Mouse (Mus musculus) lung, adult 10 weeks (tissue): Measurements from ENCODE around the gene 1700001C02Rik. TPM values are rescaled to one million over a fixed set of nuclear protein-coding genes. Genes with fewer than 3 reads are reported as not detected.

Source experiments
- polyA plus RNA-seq: library from polyadenylated mRNA; stranded (reverse); fragments of 350-450 nt; fragmentation: Illumina TruSeq; extraction: RNeasy Lipid Tissue Mini Kit (QIAGEN cat#74804); gene quantifications from one replicate; pipeline ENCODE4 v1.2.3, GENCODE M21; 2014; ENCODE audit warnings: low read depth, low replicate concordance; ENCODE audit not compliant: insufficient read depth

The 1700001C02Rik gene
- polyA plus RNA-seq = 18.6 TPM

DNA sequence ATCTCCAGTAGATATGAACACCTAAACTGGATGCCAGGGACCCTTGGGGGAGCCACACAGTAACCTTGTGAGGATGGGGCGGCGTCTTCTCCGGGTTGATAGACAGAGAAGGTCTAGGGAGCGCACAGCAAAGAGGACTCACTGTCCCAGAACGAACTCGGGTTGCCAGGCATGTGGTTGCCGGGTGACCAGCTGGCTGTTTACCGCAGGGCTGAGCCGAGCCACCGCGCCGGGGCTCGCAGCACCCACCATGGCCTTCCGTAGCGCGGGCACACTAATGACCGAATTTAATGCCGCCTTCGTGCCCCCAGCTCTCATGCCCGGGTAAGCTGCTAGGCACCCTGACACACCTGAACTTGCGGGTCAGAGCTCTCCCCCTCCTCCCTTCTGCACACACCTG is at the start of gene 1700001C02Rik:
Gene 1700001C02Rik (plus strand): TSS at position 187 of the 400 bp plus-strand sequence.

DNA sequence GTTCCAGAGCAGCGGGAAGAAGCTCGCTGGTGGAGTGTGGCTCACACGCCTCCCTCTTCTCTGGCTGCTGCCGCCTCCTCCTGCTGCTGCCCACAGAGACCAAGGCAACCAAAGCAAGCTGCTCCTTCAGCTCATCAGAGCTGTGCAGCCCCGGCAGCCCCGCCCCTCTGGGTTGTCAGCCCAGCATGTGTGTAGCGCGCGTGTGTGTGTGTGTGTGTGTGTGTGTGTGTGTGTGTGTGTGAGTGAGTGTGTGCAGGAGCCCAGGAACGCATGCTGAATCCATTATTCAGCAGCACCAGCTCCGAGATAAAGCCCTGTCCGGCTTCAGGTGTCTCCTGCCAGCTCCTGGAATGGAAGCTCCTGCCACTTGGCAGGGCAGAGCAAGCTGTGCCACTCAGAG is 4.0 kb upstream of the 1700001C02Rik start, which contains the start of gene Otof:
Gene Otof (minus strand): TSS at position 112 of the 400 bp plus-strand sequence.

Other genes with a start within 250 kb of the 1700001C02Rik start
- gene Selenoi, start 233.5 kb upstream of the 1700001C02Rik start, polyA plus RNA-seq = 5.5 TPM
- 8.8 TPM for gene Drc1, start 184.7 kb upstream of the 1700001C02Rik start, polyA plus RNA-seq
- 0.10 TPM for gene Otof, start 4.1 kb upstream of the 1700001C02Rik start, polyA plus RNA-seq
- 0.58 TPM for gene Cib4, start 79.8 kb downstream of the 1700001C02Rik start, polyA plus RNA-seq
- 13.2 TPM for gene Kcnk3, start 122.1 kb downstream of the 1700001C02Rik start, polyA plus RNA-seq
- 14.5 TPM for gene Slc35f6, start 181.9 kb downstream of the 1700001C02Rik start, polyA plus RNA-seq
- 10.4 TPM for gene Cenpa, start 200.7 kb downstream of the 1700001C02Rik start, polyA plus RNA-seq
- gene Dpysl5, start 245.5 kb downstream of the 1700001C02Rik start, polyA plus RNA-seq = 2.3 TPM